Mouse (Mus musculus) midbrain, embryonic 13.5 days (tissue): ENCODE results near the gene Cygb. TPM values are rescaled to one million over a fixed set of nuclear protein-coding genes. Genes with fewer than 3 reads are reported as not detected.
"Not testable (repeated sequence)": the region's sequence is repeated elsewhere in the genome, so short reads cannot be mapped to it uniquely, and the experiment has no call there.

ENCODE experiments used
- ATAC-seq: fragments of 200-750 bp; cut with Nextera tagmentation; 2 replicates; pipeline ENCODE4 v1.8.0; 2017; ENCODE audit warnings: mild to moderate bottlenecking, moderate TSS enrichment, moderate library complexity
- H3K27ac ChIP-seq: fragments of 300-500 bp; sonication (generic); 2 replicates; pipeline ENCODE4 v1.5.1; 2015; ENCODE audit warnings: inconsistent platforms, mild to moderate bottlenecking, moderate library complexity
- H3K27me3 ChIP-seq: fragments of 300-500 bp; sonication (generic); 2 replicates; pipeline ENCODE4 v1.6.1; 2015; ENCODE audit warnings: mild to moderate bottlenecking, inconsistent platforms
- H3K36me3 ChIP-seq: fragments of 300-500 bp; sonication (generic); 2 replicates; pipeline ENCODE4 v1.6.1; 2015; ENCODE audit warnings: mild to moderate bottlenecking, inconsistent platforms
- H3K4me1 ChIP-seq: fragments of 300-500 bp; sonication (generic); replicated peaks from 2 replicates; pipeline ENCODE4 v1.6.1; 2015; ENCODE audit warnings: inconsistent platforms
- H3K4me2 ChIP-seq: fragments of 300-500 bp; sonication (generic); replicated peaks from 2 replicates; pipeline ENCODE4 v1.6.1; 2015; ENCODE audit warnings: moderate library complexity, mild to moderate bottlenecking, inconsistent platforms
- H3K4me3 ChIP-seq: fragments of 300-500 bp; sonication (generic); replicated peaks from 2 replicates; pipeline ENCODE4 v1.5.1; 2015; ENCODE audit warnings: mild to moderate bottlenecking, inconsistent platforms
- H3K9ac ChIP-seq: fragments of 300-500 bp; sonication (generic); replicated peaks from 2 replicates; pipeline ENCODE4 v1.6.1; 2015; ENCODE audit warnings: mild to moderate bottlenecking, inconsistent platforms
- H3K9me3 ChIP-seq: fragments of 300-500 bp; sonication (generic); 2 replicates; pipeline ENCODE4 v1.6.1; 2016; ENCODE audit warnings: mild to moderate bottlenecking, inconsistent platforms
- WGBS: fragments of 180-500 bp; shearing (Covaris S2); methylation state at CpG from one replicate; pipeline ENCODE4 v1.1.7; 2015; 5-methylcytosine and 5-hydroxymethylcytosine counted together
- polyA plus RNA-seq: library from polyadenylated mRNA; unstranded; fragments of >200 nt; fragmentation: Nextera tagmentation; extraction: Ambion mirVana; gene quantifications from 2 replicates; pipeline ENCODE4 v1.2.1, GENCODE M21; 2015

Gene Cygb
- polyA plus RNA-seq, 1 experiment from 2014 or later: 8.8 TPM

- Histone ChIP-seq H3K4me1 (peaks cover 44% of the 10 kb centered on the region), H3K4me3 (peak overlapping the region; percentile 82), H3K4me2 (peak overlapping the region; percentile 91), H3K36me3 (peaks cover 41% of the 10 kb centered on the region), H3K27me3 (no peaks in the 10 kb centered on the region), H3K9ac (peak overlapping the region; percentile 81), H3K9me3 (no peaks in the 10 kb centered on the region), H3K27ac (peak overlapping the region; percentile 37; the same call in 1 of the 2 replicates)
- under 1% methylated on average over 24 of the region's 24 CpGs for WGBS
- no peak; the same call in none of the 2 replicates for ATAC-seq
Observed at GRCm38 (mm10) chr11:116671845-116672434, 17.8 kb upstream of the Cygb start.

- Histone ChIP-seq H3K9ac (peak overlapping the region; percentile 81), H3K4me3 (peak overlapping the region; percentile 82), H3K27me3 (no peaks in the 10 kb centered on the region), H3K4me1 (peaks cover 44% of the 10 kb centered on the region), H3K36me3 (peaks cover 34% of the 10 kb centered on the region), H3K27ac (peak overlapping the region; percentile 37; the same call in 1 of the 2 replicates), H3K4me2 (peak overlapping the region; percentile 91), H3K9me3 (no peaks in the 10 kb centered on the region)
- WGBS: 1% methylated on average over 45 of the region's 45 CpGs
- peak; percentile 91 for ATAC-seq
Observed at GRCm38 (mm10) chr11:116671112-116671844, 17.2 kb upstream of the Cygb start.

GRCm38 (mm10) chr11:116670386-116670785 lies 16.3 kb upstream of the Cygb start:
- Histone ChIP-seq H3K27me3 (no peaks in the 10 kb centered on the region), H3K4me2 (peak overlapping the region; percentile 47; the same call in 1 of the 2 replicates), H3K9ac (no peak overlapping the region), H3K27ac (no peak overlapping the region), H3K4me3 (peak overlapping the region; percentile 82; the same call in 1 of the 2 replicates), H3K36me3 (peaks cover 26% of the 10 kb centered on the region), H3K4me1 (peaks cover 44% of the 10 kb centered on the region), H3K9me3 (no peaks in the 10 kb centered on the region)
- WGBS: 91% methylated on average over 7 of the region's 7 CpGs
- no peak for ATAC-seq

DNA sequence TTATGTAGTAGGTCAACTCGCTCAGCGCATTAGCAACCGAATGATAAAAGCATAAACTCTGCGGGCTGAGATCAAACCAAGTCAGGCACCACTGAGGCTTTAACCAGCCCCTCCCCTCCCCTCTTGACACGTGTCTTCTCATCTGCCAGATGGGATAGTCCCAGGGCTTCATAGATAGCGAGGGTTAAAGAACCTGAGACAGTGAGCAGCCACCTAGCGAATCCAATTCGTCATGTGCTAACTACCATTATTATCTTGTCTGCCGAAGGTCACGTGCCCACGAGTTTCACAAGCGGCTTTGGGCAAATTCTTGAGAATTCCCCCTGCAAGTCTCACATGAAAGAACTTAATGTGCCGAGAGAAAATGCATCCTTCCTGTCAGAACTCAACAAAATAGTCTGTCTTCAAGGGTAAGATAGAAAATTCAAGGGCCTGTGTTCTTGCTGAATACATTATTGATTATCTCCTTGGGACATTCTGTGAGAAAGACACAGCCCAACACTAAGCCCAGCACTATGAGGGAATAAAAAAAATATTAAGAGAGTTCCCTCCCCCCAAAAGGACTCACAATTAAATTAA lies 15.8 kb upstream of the Cygb start:
- no peaks in the 10 kb centered on the region for H3K27me3 ChIP-seq
- H3K9me3 ChIP-seq: no peaks in the 10 kb centered on the region
- WGBS: 63% methylated on average over 13 of the region's 13 CpGs
- no peak overlapping the region for H3K4me3 ChIP-seq
- H3K27ac ChIP-seq: no peak overlapping the region
- ATAC-seq: no peak
- no peak overlapping the region for H3K4me2 ChIP-seq
- H3K9ac ChIP-seq: no peak overlapping the region
- H3K36me3 ChIP-seq: peaks cover 20% of the 10 kb centered on the region
- H3K4me1 ChIP-seq: peaks cover 44% of the 10 kb centered on the region

GRCm38 (mm10) chr11:116669316-116669715 lies 15.2 kb upstream of the Cygb start:
- Histone ChIP-seq H3K9ac (peak overlapping the region; percentile 16; the same call in 1 of the 2 replicates), H3K4me2 (no peak overlapping the region), H3K36me3 (peaks cover 15% of the 10 kb centered on the region), H3K4me3 (no peak overlapping the region), H3K27ac (0 out of 2 replicates have a peak overlapping the region, but pooled peaks have one; percentile 12), H3K9me3 (no peaks in the 10 kb centered on the region), H3K27me3 (no peaks in the 10 kb centered on the region), H3K4me1 (peaks cover 48% of the 10 kb centered on the region)
- WGBS: 48% methylated on average over 5 of the region's 5 CpGs
- no peak for ATAC-seq

- Histone ChIP-seq H3K27ac (0 out of 2 replicates have a peak overlapping the region, but pooled peaks have one; percentile 12), H3K36me3 (peaks cover 10% of the 10 kb centered on the region), H3K4me2 (no peak overlapping the region), H3K9ac (peak overlapping the region; percentile 16; the same call in 1 of the 2 replicates), H3K4me3 (no peak overlapping the region), H3K9me3 (no peaks in the 10 kb centered on the region), H3K4me1 (peaks cover 53% of the 10 kb centered on the region), H3K27me3 (no peaks in the 10 kb centered on the region)
- ATAC-seq: no peak
- 41% methylated on average over 7 of the region's 7 CpGs for WGBS
Observed at GRCm38 (mm10) chr11:116668839-116669238, 14.7 kb upstream of the Cygb start.

GRCm38 (mm10) chr11:116668381-116668825 lies 14.3 kb upstream of the Cygb start:
- H3K27ac ChIP-seq: no peak overlapping the region

GRCm38 (mm10) chr11:116667930-116668329 lies 13.8 kb upstream of the Cygb start:
- H3K4me1 ChIP-seq: peaks cover 53% of the 10 kb centered on the region
- ATAC-seq: no peak
- 88% methylated on average over 8 of the region's 8 CpGs for WGBS
- H3K9me3 ChIP-seq: no peaks in the 10 kb centered on the region
- H3K36me3 ChIP-seq: peaks cover under 1% of the 10 kb centered on the region; the same call in 1 of the 2 replicates
- no peaks in the 10 kb centered on the region for H3K27me3 ChIP-seq
- no peak overlapping the region for H3K4me2 ChIP-seq
- no peak overlapping the region for H3K4me3 ChIP-seq
- H3K9ac ChIP-seq: no peak overlapping the region
- no peak overlapping the region for H3K27ac ChIP-seq

More at GRCm38 (mm10) chr11:116668381-116668825, 14.3 kb upstream of the Cygb start:
- H3K4me3 ChIP-seq: no peak overlapping the region
- H3K4me2 ChIP-seq: no peak overlapping the region
- WGBS: 78% methylated on average over 10 of the region's 10 CpGs
- no peak for ATAC-seq
- H3K27me3 ChIP-seq: no peaks in the 10 kb centered on the region
- H3K4me1 ChIP-seq: peaks cover 53% of the 10 kb centered on the region
- H3K36me3 ChIP-seq: peaks cover 6% of the 10 kb centered on the region
- 0 out of 2 replicates have a peak overlapping the region, but pooled peaks have one; percentile 16 for H3K9ac ChIP-seq
- H3K9me3 ChIP-seq: no peaks in the 10 kb centered on the region

DNA sequence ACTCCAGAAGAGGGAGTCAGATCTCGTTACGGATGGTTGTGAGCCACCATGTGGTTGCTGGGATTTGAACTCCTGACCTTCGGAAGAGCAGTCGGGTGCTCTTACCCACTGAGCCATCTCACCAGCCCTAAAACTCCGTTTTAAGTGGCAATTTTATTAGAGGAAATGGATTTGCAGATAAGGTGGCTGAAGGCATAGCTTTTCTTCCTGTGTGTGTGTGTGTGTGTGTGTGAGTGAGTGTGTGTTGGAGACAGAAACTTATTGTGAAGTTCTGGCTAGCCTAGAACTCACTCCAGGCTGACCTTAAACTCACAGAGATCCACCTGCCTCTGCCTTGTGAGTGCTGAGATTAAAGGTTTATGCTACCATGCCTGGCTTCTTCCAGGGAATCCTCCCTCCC lies 12.9 kb upstream of the Cygb start:
- H3K27me3 ChIP-seq, H3K36me3 ChIP-seq, H3K4me3 ChIP-seq, H3K27ac ChIP-seq, H3K4me2 ChIP-seq, H3K9me3 ChIP-seq, ATAC-seq, H3K9ac ChIP-seq: not testable (repeated sequence)
- H3K4me1 ChIP-seq: peaks cover 53% of the 10 kb centered on the region
- WGBS: 93% methylated on average over 5 of the region's 5 CpGs

- H3K27ac ChIP-seq: no peak overlapping the region
- no peak for ATAC-seq
- no peaks in the 10 kb centered on the region for H3K36me3 ChIP-seq
- H3K9ac ChIP-seq: no peak overlapping the region
- no peak overlapping the region for H3K4me3 ChIP-seq
- H3K9me3 ChIP-seq: no peaks in the 10 kb centered on the region
- H3K4me1 ChIP-seq: peaks cover 57% of the 10 kb centered on the region
- no peak overlapping the region for H3K4me2 ChIP-seq
- no peaks in the 10 kb centered on the region for H3K27me3 ChIP-seq
- WGBS: 83% methylated on average over 9 of the region's 9 CpGs
Observed at GRCm38 (mm10) chr11:116666566-116666965, 12.5 kb upstream of the Cygb start.

DNA sequence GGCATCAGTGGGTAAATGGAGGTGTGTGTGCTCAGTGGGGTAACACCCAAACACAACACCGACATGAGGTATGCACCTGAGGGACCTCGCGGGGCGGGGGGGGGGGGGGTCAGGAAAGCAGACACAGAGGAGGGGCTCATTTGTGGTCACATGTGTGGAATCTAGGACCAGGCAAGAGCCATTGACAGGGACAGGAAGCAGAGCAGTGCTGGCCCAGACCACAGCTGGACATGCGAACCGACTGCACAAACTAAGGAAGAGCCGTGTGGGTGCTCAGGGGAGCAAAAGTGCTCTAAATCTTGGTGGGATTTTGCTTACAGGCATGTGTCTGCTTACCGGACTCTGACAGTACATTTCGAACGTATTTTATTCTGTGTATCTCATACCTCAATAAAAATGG lies 11.2 kb upstream of the Cygb start:
- no peak for ATAC-seq
- no peaks in the 10 kb centered on the region for H3K27me3 ChIP-seq
- no peaks in the 10 kb centered on the region for H3K9me3 ChIP-seq
- WGBS: 89% methylated on average over 10 of the region's 10 CpGs
- H3K27ac ChIP-seq: no peak overlapping the region
- no peak overlapping the region for H3K9ac ChIP-seq
- no peak overlapping the region for H3K4me3 ChIP-seq
- peaks cover 60% of the 10 kb centered on the region for H3K4me1 ChIP-seq
- H3K36me3 ChIP-seq: no peaks in the 10 kb centered on the region
- H3K4me2 ChIP-seq: no peak overlapping the region

- Histone ChIP-seq H3K27ac (peak overlapping the region; percentile 88), H3K9ac (peak overlapping the region; percentile 49), H3K4me2 (peak overlapping the region; percentile 33; the same call in 1 of the 2 replicates), H3K36me3 (no peaks in the 10 kb centered on the region), H3K9me3 (no peaks in the 10 kb centered on the region), H3K27me3 (no peaks in the 10 kb centered on the region), H3K4me1 (peaks cover 66% of the 10 kb centered on the region), H3K4me3 (no peak overlapping the region)
- no peak; the same call in 1 of the 2 replicates for ATAC-seq
- WGBS: 48% methylated on average over 8 of the region's 8 CpGs
Observed at GRCm38 (mm10) chr11:116661948-116662377, 7.8 kb upstream of the Cygb start.
